Mouse (Mus musculus) inflammation-experienced regulatory T-cells, adult 6 months (primary cell): Measurements from ENCODE around the gene Akap4. TPM values are rescaled to one million over a fixed set of nuclear protein-coding genes. Genes with fewer than 3 reads are reported as not detected.

ENCODE experiments used
- ATAC-seq: one replicate; pipeline ENCODE4 v1.8.0; 2017
- polyA plus RNA-seq, 3 experiments: library from polyadenylated mRNA; unstranded; fragments of 100-300 nt; shearing (Covaris generic); gene quantifications; one replicate each; pipeline ENCODE4 v1.2.1; 2017

The Akap4 gene
- not detected for polyA plus RNA-seq

DNA sequence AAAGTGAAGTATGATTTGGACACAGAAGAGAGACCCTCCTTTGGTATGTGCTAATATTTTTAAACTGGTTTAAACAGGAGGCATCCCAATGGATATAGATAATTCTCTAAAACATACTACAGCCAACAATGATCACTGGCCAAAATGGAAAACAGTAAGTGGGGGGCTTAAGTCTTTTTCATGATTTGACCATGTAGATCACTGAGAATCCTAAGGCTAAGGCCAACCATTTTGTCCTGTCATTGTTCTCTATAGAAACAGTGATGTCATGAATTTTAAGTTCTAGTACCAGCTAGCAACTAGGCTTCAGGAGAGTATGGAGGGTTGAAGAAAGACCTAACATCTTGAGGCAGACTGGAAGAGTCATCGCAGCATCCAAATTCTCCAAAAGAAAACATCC, at the start of gene Akap4:
Gene Akap4 (plus strand): TSS at position 301 of the 400 bp plus-strand sequence.
- ATAC-seq: no peak

DNA sequence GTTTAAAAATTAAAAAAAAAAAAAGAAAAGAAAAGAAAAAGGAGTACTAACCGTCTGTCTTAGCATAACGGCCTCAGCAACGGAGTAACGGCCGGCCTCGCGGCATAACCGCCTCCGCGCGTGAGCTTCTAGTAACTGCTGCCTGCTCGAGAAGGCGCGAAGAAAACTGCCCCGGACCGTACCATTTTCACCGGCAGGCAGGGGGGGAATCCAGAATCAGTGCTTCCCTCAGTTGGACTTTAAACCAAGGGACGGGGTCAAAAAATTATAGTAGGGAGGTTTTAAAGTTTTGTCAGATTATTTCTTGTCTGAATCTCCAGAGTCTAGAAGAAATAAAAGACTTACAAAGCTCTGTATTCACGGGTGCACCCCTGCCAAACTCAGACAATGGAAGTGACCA, 25.8 kb upstream of the Akap4 start, which contains the start of gene Ccnb3:
Gene Ccnb3 (minus strand): TSS at position 101 of the 400 bp plus-strand sequence.
- no peak for ATAC-seq

DNA sequence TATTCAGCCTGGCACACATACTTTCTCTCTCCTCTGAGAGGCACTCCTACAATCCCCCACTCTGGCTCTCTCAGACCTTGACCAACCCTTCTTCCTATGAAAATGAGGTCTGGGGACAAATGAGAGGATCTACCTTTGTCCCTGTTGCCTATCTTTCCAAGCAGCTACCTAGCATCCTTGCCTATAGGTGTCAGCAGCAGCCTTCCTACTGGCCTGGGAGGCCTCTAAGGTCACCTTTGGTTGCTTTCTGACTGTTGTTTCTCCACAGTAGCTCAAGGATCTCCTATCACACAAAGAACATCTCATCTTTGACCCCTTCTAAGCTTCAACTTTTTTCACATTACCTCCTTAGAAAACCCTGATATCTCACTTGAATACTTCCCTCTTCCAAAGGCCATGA, 10.3 kb upstream of the Akap4 start:
- no peak for ATAC-seq

DNA sequence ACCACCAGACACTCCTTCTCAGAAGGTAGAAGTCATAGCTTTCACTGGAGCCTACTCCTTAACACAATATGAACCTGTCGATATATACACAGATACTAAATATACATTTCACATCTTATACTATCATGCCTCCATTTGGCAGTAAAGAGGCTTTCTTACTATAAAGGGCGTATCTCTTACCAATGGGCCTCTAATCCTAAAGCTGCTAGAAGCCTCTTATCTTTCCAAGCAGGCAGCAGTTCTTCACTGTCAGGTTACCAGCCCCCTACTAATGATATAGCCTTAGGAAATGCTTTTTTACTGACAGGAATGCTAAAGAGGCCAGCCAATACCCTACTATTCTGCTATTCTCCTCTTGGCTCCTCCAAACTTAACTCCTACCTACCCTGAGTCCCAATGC, 9.7 kb upstream of the Akap4 start:
- no peak for ATAC-seq

DNA sequence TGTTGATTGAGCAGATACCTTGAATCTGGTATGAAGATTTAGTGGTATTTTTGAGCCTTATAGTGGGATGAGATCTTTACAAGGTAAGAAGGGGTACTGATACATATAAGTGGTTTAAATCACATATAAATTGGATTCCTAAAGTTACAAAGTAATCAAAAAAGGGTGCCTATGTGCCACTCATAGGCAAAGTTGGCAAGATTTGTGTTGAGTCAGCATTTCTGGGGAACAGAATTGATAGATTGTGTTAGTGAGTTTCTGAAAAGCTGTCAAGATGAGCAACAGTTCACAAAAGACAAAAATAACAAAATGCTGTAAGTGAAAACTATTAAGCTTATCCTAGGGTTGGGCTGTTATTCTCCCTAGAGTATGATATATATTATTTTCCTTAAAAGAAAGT, 3.2 kb upstream of the Akap4 start:
- ATAC-seq: no peak

DNA sequence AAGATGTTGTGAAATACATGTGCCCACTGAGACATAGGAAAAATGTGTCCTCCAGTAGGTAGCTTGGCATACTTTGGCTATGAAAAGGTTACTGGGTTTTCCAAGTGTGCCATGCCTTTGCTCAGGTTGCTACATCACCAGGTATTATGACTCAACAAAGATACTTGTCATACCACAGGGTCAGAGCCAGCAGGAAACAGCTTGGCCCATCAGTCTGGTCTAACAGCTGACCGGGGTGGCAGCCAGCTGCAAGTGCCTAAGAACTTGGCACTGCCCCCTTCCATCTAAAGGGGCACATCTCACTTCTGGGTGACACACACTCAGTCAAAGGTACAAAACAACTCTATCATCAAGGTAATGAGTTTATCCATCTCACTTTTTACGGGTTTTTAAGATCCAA, 683 bp downstream of the Akap4 start:
- no peak for ATAC-seq

DNA sequence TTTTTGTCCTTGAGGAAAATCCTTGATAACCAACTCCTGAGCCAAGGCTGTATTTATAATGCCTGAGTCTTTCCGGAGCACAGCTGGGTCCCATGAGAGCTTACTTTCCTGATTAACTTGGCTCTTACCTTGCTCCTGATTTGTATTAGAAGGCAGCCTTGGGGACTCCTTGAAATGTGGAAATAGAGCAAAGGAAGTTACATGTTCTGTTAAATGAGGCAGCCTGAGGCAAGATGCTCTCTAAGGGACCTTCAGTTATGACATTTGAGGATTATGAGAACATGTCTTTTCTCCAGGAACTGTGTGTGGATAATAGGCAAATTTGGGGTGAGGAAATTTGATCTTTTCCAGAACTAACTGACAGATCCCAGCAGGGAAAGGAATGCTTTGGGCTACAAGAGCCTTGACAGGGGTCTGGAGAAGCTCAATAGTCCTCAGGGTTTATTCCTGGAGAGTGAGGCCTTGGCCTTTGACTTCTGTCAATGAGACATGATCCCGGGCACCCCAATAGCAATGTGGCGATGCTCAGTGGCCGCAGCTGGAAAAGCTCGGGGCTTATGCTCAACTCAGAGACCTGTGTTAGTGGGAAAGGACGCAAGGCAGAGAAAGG, 12.6 kb downstream of the Akap4 start:
- ATAC-seq: no peak

DNA sequence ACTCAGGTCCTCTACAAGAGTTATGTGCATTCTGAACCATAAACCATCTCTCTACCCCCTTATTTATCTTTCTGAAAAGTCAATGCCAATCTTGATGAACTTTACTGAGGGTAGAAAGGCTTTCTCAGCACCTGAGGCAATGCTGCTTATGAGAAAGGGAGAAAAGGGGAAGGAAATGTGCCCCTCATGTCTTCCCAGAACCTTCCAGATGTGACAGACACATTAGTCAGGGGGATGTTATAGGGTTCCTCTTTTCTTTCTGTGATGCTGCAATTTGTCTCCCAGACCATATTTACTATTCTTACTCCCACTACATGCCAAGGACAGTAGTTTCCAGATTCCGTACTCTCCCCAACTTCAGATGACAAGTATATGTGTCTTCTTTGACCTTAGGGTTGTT, 18.6 kb downstream of the Akap4 start:
- ATAC-seq: no peak

DNA sequence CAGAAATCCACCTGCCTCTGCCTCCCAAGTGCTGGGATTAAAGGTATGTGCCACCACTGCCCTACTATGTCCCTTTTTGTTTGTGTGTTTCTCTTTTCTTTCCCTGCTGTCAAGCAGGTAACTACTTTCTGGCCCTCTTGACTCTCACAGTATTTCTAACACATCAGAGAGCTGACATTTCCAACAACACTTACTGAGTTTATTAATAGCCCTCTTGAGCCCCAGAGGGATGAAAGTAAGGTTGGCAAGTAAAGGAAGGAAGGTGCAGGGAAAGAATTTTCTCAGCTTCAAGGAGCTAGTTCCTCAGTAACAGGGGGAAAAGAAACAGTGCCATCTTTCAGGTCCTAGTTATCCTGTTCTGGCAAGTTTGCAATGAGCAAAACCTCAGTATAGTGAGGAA, 23.0 kb downstream of the Akap4 start:
- no peak for ATAC-seq

DNA sequence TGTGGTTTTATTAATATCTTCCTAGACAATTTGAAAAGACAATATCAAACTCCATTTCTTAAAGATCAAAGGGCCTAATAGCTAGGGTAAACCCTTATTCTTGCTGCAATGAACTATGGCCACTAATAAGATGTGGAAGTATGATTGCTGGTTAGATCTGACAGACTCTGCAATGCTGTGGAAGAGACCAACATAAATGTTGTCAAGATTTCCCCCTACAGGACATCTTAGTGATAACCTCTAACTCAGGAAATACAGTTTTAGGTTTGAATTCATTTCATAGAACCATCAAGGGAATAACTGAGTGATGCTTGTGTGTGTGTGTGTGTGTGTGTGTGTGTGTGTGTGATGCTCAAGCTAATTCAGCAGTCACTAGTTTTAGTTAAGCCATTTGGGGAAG, 35.0 kb downstream of the Akap4 start:
- ATAC-seq: no peak

DNA sequence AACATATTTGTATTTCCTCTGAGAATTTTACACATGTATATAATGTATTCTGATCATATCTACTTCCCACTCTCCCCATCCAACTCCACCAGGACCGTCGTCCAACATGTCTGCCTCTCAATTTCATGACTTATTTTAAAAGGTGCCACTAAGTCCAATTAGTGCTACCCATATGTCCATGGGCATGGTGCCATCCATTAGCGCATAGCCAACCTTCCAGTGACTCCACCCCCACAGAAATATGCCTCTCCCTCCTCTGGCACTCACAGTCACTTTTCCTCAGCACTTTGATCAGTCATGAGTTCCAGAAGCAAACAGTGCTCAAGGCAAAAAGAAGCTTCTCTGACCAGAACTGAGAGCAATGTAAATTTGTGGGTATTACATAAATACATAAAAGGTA, 47.6 kb downstream of the Akap4 start:
- no peak for ATAC-seq

DNA sequence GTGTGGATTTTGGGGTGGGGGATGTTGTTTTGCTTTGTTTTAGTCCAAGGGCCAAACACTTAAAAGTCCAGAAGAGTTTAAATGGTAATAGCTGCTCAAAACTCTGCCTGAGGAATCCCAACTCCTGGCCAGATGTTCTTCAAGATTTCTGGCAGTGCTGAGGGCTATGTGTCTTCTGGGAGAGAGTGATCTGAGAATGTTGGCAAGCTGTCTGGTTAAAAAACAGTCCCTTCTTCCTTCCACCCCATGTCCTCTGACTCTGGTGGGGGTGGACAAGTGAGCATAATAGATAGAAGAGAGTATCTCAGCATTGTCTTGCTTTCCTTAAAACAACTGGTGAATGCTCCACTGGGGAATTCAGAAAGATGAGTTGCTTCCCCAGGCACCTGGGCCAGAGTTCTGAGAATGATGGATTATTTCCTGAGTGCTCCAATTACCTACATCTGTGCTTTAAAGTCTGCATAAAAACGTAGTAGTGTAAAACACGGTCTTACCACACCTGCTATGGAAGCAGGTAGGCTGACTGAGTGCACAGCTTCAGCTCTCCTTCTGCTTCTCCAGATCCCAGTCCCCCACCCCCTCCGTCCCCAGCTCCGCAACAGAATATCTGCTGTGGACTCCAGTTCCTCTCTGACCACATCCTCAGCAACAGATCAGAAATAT, 54.4 kb downstream of the Akap4 start:
- ATAC-seq: no peak

Other genes starting within 250 kb of the Akap4 start
- gene Ccnb3, start 25.9 kb upstream of the Akap4 start, polyA plus RNA-seq: not detected